Mouse (Mus musculus) testis, postnatal 14 days (tissue): ENCODE data around the gene BC005537.
A peak's percentile ranks its signal among the peaks of the same experiment; 100 is the strongest.

ENCODE experiments used
- DNase-seq: peaks from one replicate; pipeline ENCODE4 v3.0.0; 2021; ENCODE audit warnings: low spot score

Gene BC005537

DNA sequence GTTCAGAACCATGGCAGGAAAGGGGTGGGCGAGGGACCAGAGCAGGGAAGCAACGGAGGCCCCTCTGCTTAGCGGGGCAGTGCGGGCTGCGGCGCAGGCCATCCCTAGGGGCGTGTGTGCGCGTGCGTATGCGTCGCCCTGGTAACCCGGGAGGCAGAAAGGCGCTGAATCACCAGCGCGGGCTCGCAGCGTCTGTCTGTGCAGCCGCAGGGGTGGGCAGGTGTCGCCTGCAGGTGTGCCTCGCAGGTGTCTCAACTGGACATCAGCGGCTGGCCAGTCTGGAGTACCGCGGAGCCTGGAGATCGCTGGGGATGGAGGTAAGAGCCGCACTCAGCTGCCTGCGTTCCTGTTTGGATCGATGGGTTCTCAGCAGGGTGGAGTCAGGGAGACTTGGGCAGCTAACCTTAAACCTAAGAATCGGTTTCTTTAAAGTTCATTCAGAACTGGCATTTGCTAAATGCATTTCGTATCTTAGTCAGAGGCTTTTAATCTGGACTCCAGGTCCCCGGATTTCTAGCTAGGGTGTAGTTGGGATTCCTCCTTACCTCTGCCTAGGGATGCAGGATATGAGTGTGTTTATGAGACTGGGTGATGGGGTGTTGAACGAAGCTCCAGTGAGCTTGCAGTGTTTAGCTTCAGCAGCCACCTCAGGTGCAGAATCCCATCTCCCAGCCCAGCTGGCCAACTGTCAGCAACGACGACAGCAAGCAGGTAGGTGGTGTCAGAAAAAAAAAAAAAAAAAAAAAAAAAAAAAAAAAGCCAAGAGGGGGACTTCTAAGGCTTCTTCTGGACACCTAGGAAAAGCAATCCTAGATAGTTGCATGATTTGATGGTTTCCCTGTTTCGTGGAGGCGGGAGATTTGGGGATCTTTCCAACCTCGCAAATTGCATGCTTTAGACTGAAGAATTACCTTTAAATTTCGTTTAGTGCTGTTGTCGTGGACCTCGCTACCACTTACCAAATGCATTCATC is 43.8 kb downstream of the BC005537 start, which contains the start of gene D130043K22Rik:
Gene D130043K22Rik (plus strand): TSS at position 153 of the 973 bp plus-strand sequence.
- peak; percentile 54 for DNase-seq

DNA sequence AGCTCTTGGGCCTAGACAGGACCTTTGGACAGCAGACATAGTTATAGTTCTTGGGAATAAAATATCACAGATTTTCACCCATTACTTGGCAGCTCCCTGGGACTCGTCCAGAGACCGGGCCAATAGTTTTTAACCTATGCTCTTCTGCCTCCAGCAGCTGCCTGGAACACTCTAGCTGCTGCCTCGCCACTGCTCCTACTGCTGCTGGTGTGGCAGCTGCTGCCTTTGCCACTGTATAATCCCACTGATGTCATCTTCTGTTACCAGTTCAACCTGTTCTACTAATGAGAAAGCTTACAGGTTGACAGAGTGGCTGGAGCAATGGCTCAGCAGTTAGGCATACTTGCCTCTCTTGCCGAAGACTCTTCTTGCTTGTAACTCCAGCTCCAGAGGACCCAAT is 47.9 kb downstream of the BC005537 start:
- DNase-seq, result no peak

DNA sequence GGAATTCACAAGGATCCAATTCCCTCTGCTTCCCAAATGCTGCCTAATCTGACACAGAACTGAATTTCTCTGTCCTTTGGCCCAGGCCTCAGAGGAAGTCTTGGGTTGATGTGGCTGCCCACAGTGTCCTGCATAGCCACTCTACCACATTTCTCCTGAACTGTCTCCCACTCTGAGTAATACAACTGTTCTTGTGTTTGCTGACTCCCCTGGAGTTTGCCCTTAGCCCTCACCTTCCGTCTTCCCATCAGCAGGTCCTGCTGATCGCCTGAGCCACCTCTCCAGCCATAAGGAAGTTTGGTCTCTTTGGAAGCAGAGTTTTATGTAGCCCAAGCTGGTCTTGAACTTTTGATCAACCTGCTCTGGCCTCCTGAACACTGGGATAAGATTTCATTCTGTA is 50.5 kb downstream of the BC005537 start:
- no peak for DNase-seq

DNA sequence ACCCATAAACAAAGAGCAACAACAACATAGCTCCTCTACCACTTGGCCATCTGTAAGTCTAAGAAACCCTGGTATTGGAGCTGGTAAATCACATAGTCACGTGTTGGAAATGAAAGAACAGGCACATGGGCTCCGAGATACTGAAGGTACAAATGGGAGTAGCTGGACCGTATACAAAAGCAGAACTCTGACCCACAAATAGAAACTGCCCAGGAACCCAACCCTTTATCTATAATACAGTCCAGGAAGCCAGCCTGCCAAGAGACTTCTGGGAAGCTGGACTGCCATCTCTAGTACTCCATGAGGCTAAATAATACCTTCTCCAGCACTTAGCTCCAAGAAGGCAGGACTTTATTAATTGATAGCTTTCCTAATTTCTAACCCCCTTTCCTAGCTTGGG is 51.1 kb downstream of the BC005537 start:
- DNase-seq, result no peak

DNA sequence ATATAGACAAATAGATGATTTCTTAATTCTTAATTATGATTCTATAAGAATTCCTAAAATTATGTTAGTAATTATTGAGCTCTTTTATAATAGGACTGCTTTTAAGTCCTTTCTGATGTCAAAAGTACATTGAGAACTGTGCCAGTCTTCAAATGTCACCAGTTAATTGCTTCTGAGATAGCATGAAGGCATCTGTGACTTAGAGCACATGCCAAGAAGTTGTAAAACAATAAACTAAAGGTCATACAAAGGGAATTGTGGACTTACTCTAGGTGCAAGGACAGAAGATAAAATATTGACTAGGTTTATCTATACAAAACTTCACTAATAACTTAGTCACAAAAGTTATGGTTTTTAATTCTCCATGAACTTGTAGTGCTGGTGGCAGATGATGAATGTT is 57.7 kb downstream of the BC005537 start:
- DNase-seq, result no peak

DNA sequence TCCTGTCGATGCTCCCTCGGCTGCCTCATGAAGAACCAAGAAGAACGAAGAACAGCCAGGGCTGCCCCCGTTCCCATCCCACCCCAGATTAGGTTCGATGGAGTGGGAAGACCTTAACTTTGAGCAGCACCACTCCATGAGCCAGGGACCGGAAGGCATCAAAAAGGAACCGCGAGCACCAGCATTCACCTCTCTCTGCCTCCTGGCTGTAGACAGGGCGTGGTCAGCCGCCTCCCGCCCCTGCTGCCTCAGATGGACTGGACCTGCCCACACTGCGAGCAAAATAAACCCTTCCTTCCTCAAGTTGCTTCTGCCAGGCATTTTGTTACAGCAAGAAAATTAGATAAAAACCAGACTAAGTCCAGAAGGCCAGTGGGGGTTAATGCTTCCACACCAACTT is 59.6 kb downstream of the BC005537 start:
- no peak for DNase-seq

DNA sequence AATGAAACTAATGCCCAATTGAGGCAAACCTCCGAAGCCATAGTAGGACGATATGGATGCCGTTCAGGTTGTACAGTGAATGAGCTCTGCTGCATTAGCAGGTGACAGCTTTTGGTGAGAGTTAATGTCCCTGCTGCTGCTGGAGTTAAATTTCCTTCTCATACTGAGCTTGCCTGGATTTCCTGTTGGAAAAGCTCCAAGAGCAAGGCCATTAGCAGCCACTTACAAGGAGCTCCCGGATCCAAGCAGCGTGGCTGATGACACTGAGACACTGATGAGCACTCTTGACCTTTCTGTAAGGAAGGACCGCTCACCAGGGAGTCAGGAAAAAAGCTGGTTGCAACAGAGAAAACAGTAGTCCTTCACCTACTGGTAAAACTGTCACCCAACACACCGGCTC is 60.6 kb downstream of the BC005537 start:
- no peak for DNase-seq

DNA sequence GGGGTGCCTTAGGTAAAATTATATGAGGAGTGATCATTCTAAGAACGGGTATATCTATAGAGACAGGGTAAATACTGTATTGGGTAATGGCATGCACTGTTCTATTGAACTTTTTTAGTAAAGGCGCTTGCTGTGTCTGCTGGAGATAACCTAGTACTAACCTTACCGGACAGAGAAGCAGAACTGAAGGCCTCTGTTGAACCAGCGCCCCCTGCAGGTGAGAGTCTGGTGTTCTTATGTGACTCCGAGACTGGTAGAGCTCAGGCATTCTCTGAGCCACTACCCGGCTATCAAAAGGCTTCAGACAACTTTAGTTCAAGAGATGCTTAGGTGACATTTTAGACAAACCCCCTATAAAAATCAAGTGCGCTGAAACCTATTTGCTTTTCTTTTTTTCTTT is 61.1 kb downstream of the BC005537 start:
- peak; percentile 32 for DNase-seq
